Mouse (Mus musculus): ENCODE measurements at regions not wholly inside any gene's neighbourhood (a gene's known extent, or its start where the extent isn't known, plus 50 kb on each side); places are given as distances from the start of the nearest gene placed in this dataset.
A peak's percentile ranks its signal among the peaks of the same experiment; 100 is the strongest.

GRCm38 (mm10) chr1:155015669-155016068 is 83.8 kb downstream of the Ier5 start:
- TF ChIP-seq CTCF (IDR thresholded peaks at IDR 0.05; ENCODE audit: low read depth, low read length), result no peak
- no peak for TF ChIP-seq EP300 (IDR thresholded peaks at IDR 0.05; ENCODE audit: insufficient read depth, low read depth, low read length)
- no peak for TF ChIP-seq POLR2A (IDR thresholded peaks at IDR 0.05; ENCODE audit: insufficient read depth, low read length)
- Histone ChIP-seq H3K4me3 (ENCODE audit: low read depth, low read length) (no peak overlapping the region), H3K4me1 (ENCODE audit: control insufficient read depth, insufficient read depth, low read length) (no peaks in the 10 kb centered on the region)

GRCm38 (mm10) chr1:155014944-155015343 is 84.5 kb downstream of the Ier5 start:
- Histone ChIP-seq H3K36me3 (ENCODE audit: control insufficient read depth, insufficient read depth, low read length, poor library complexity, severe bottlenecking) (no peaks in the 10 kb centered on the region), H3K27ac (ENCODE audit: insufficient read depth, low read length) (no peak overlapping the region), H3K9me3 (replicated peaks; ENCODE audit: control insufficient read depth, insufficient read depth, low read length, poor library complexity, severe bottlenecking) (no peaks in the 10 kb centered on the region), H3K27me3 (ENCODE audit: control insufficient read depth, insufficient read depth, low read length, poor library complexity, severe bottlenecking) (no peaks in the 10 kb centered on the region), H3K4me1 (ENCODE audit: control insufficient read depth, insufficient read depth, low read length) (no peaks in the 10 kb centered on the region), H3K9ac (ENCODE audit: low read depth, poor library complexity, severe bottlenecking) (no peak overlapping the region), H3K4me3 (ENCODE audit: low read depth, low read length) (no peak overlapping the region)
- TF ChIP-seq EP300 (IDR thresholded peaks at IDR 0.05; ENCODE audit: insufficient read depth, low read depth, low read length) (no peak), POLR2A (IDR thresholded peaks at IDR 0.05; ENCODE audit: insufficient read depth, low read length) (no peak), CTCF (IDR thresholded peaks at IDR 0.05; ENCODE audit: low read depth, low read length) (no peak)

More at GRCm38 (mm10) chr1:155015669-155016068, 83.8 kb downstream of the Ier5 start:
- Histone ChIP-seq H3K36me3 (ENCODE audit: control insufficient read depth, insufficient read depth, low read length, poor library complexity, severe bottlenecking) (no peaks in the 10 kb centered on the region), H3K9ac (ENCODE audit: low read depth, poor library complexity, severe bottlenecking) (no peak overlapping the region), H3K9me3 (replicated peaks; ENCODE audit: control insufficient read depth, insufficient read depth, low read length, poor library complexity, severe bottlenecking) (no peaks in the 10 kb centered on the region), H3K27ac (ENCODE audit: insufficient read depth, low read length) (no peak overlapping the region), H3K27me3 (ENCODE audit: control insufficient read depth, insufficient read depth, low read length, poor library complexity, severe bottlenecking) (no peaks in the 10 kb centered on the region)

- H3K4me1 ChIP-seq (ENCODE audit: control insufficient read depth, insufficient read depth, low read length), result no peaks in the 10 kb centered on the region
- H3K27ac ChIP-seq (ENCODE audit: insufficient read depth, low read length), result no peak overlapping the region
- H3K9ac ChIP-seq (ENCODE audit: low read depth, poor library complexity, severe bottlenecking), result no peak overlapping the region
- TF ChIP-seq POLR2A (IDR thresholded peaks at IDR 0.05; ENCODE audit: insufficient read depth, low read length), result no peak
- no peak for TF ChIP-seq CTCF (IDR thresholded peaks at IDR 0.05; ENCODE audit: low read depth, low read length)
- TF ChIP-seq EP300 (IDR thresholded peaks at IDR 0.05; ENCODE audit: insufficient read depth, low read depth, low read length), result no peak
- no peak overlapping the region for H3K4me3 ChIP-seq (ENCODE audit: low read depth, low read length)
- H3K9me3 ChIP-seq (replicated peaks; ENCODE audit: control insufficient read depth, insufficient read depth, low read length, poor library complexity, severe bottlenecking), result no peaks in the 10 kb centered on the region
- no peaks in the 10 kb centered on the region for H3K36me3 ChIP-seq (ENCODE audit: control insufficient read depth, insufficient read depth, low read length, poor library complexity, severe bottlenecking)
- no peaks in the 10 kb centered on the region for H3K27me3 ChIP-seq (ENCODE audit: control insufficient read depth, insufficient read depth, low read length, poor library complexity, severe bottlenecking)
Measured at GRCm38 (mm10) chr1:155013784-155014183, 85.7 kb downstream of the Ier5 start.

GRCm38 (mm10) chr1:155013361-155013760 is 86.1 kb downstream of the Ier5 start:
- TF ChIP-seq EP300 (IDR thresholded peaks at IDR 0.05; ENCODE audit: insufficient read depth, low read depth, low read length) (no peak), POLR2A (IDR thresholded peaks at IDR 0.05; ENCODE audit: insufficient read depth, low read length) (no peak), CTCF (IDR thresholded peaks at IDR 0.05; ENCODE audit: low read depth, low read length) (no peak)

GRCm38 (mm10) chr1:155006539-155007486 is 92.6 kb downstream of the Ier5 start:
- Histone ChIP-seq H3K4me1 (ENCODE audit: control insufficient read depth, insufficient read depth, low read length) (no peaks in the 10 kb centered on the region), H3K4me3 (ENCODE audit: low read depth, low read length) (no peak overlapping the region), H3K27me3 (ENCODE audit: control insufficient read depth, insufficient read depth, low read length, poor library complexity, severe bottlenecking) (no peaks in the 10 kb centered on the region), H3K36me3 (ENCODE audit: control insufficient read depth, insufficient read depth, low read length, poor library complexity, severe bottlenecking) (no peaks in the 10 kb centered on the region), H3K9ac (ENCODE audit: low read depth, poor library complexity, severe bottlenecking) (no peak overlapping the region), H3K27ac (ENCODE audit: insufficient read depth, low read length) (no peak overlapping the region), H3K9me3 (replicated peaks; ENCODE audit: control insufficient read depth, insufficient read depth, low read length, poor library complexity, severe bottlenecking) (no peaks in the 10 kb centered on the region)
- TF ChIP-seq CTCF (IDR thresholded peaks at IDR 0.05; ENCODE audit: low read depth, low read length) (peak; percentile 99), POLR2A (IDR thresholded peaks at IDR 0.05; ENCODE audit: insufficient read depth, low read length) (no peak), EP300 (IDR thresholded peaks at IDR 0.05; ENCODE audit: insufficient read depth, low read depth, low read length) (0 out of 2 replicates have a peak, but pooled peaks have one; percentile 13)

More at GRCm38 (mm10) chr1:155013361-155013760, 86.1 kb downstream of the Ier5 start:
- H3K36me3 ChIP-seq (ENCODE audit: control insufficient read depth, insufficient read depth, low read length, poor library complexity, severe bottlenecking), result no peaks in the 10 kb centered on the region
- H3K27me3 ChIP-seq (ENCODE audit: control insufficient read depth, insufficient read depth, low read length, poor library complexity, severe bottlenecking), result no peaks in the 10 kb centered on the region
- H3K9me3 ChIP-seq (replicated peaks; ENCODE audit: control insufficient read depth, insufficient read depth, low read length, poor library complexity, severe bottlenecking), result no peaks in the 10 kb centered on the region
- H3K9ac ChIP-seq (ENCODE audit: low read depth, poor library complexity, severe bottlenecking), result no peak overlapping the region
- no peaks in the 10 kb centered on the region for H3K4me1 ChIP-seq (ENCODE audit: control insufficient read depth, insufficient read depth, low read length)
- no peak overlapping the region for H3K27ac ChIP-seq (ENCODE audit: insufficient read depth, low read length)
- no peak overlapping the region for H3K4me3 ChIP-seq (ENCODE audit: low read depth, low read length)

GRCm38 (mm10) chr1:155006099-155006498 is 93.3 kb downstream of the Ier5 start:
- Histone ChIP-seq H3K4me1 (ENCODE audit: control insufficient read depth, insufficient read depth, low read length) (no peaks in the 10 kb centered on the region), H3K36me3 (ENCODE audit: control insufficient read depth, insufficient read depth, low read length, poor library complexity, severe bottlenecking) (no peaks in the 10 kb centered on the region), H3K4me3 (ENCODE audit: low read depth, low read length) (no peak overlapping the region), H3K27me3 (ENCODE audit: control insufficient read depth, insufficient read depth, low read length, poor library complexity, severe bottlenecking) (no peaks in the 10 kb centered on the region), H3K9ac (ENCODE audit: low read depth, poor library complexity, severe bottlenecking) (no peak overlapping the region), H3K9me3 (replicated peaks; ENCODE audit: control insufficient read depth, insufficient read depth, low read length, poor library complexity, severe bottlenecking) (no peaks in the 10 kb centered on the region), H3K27ac (ENCODE audit: insufficient read depth, low read length) (no peak overlapping the region)
- TF ChIP-seq POLR2A (IDR thresholded peaks at IDR 0.05; ENCODE audit: insufficient read depth, low read length) (no peak), EP300 (IDR thresholded peaks at IDR 0.05; ENCODE audit: insufficient read depth, low read depth, low read length) (no peak), CTCF (IDR thresholded peaks at IDR 0.05; ENCODE audit: low read depth, low read length) (no peak)

Data from ES-Bruce4 (cell line).